Mouse (Mus musculus): ENCODE measurements around the gene Ston1. TPM values are rescaled to one million over a fixed set of nuclear protein-coding genes. Genes with fewer than 3 reads are reported as not detected.

Ston1 gene
- polyA plus RNA-seq, 1 experiment from 2014 or later, result 0.96 TPM

GRCm38 (mm10) chr17:88581511-88582021 is 15.9 kb upstream of the Ston1 start:
- Histone ChIP-seq H3K4me3 (ENCODE audit: low read depth, low read length) (no peak overlapping the region), H3K4me1 (ENCODE audit: control insufficient read depth, low read depth, low read length) (no peaks in the 10 kb centered on the region), H3K27ac (ENCODE audit: low read length) (no peak overlapping the region), H3K9me3 (replicated peaks; ENCODE audit: control insufficient read depth, low read length) (no peaks in the 10 kb centered on the region), H3K9ac (ENCODE audit: low read depth, low read length) (no peak overlapping the region), H3K27me3 (ENCODE audit: control insufficient read depth, insufficient read depth, low read depth, low read length) (no peaks in the 10 kb centered on the region), H3K36me3 (ENCODE audit: control insufficient read depth, insufficient read depth) (peaks cover 23% of the 10 kb centered on the region), H3K4me2 (ENCODE audit: low read depth, low read length) (no peak overlapping the region)
- WGBS (ENCODE audit: insufficient replicate concordance), result 40% methylated on average over 6 of the region's 6 CpGs
- peak; percentile 7; the same call in 1 of the 2 replicates for ATAC-seq (ENCODE audit: low read depth)

- no peaks in the 10 kb centered on the region for H3K4me1 ChIP-seq (ENCODE audit: control insufficient read depth, low read depth, low read length)
- H3K4me2 ChIP-seq (ENCODE audit: low read depth, low read length), result no peak overlapping the region
- no peak for ATAC-seq (ENCODE audit: low read depth)
- H3K36me3 ChIP-seq (ENCODE audit: control insufficient read depth, insufficient read depth), result peaks cover 18% of the 10 kb centered on the region
- WGBS (ENCODE audit: insufficient replicate concordance), result 86% methylated on average over 11 of the region's 11 CpGs
- no peaks in the 10 kb centered on the region for H3K9me3 ChIP-seq (replicated peaks; ENCODE audit: control insufficient read depth, low read length)
- H3K27ac ChIP-seq (ENCODE audit: low read length), result no peak overlapping the region
- H3K4me3 ChIP-seq (ENCODE audit: low read depth, low read length), result no peak overlapping the region
- no peaks in the 10 kb centered on the region for H3K27me3 ChIP-seq (ENCODE audit: control insufficient read depth, insufficient read depth, low read depth, low read length)
- H3K9ac ChIP-seq (ENCODE audit: low read depth, low read length), result no peak overlapping the region
Observed at GRCm38 (mm10) chr17:88582999-88583398, 14.5 kb upstream of the Ston1 start.

DNA sequence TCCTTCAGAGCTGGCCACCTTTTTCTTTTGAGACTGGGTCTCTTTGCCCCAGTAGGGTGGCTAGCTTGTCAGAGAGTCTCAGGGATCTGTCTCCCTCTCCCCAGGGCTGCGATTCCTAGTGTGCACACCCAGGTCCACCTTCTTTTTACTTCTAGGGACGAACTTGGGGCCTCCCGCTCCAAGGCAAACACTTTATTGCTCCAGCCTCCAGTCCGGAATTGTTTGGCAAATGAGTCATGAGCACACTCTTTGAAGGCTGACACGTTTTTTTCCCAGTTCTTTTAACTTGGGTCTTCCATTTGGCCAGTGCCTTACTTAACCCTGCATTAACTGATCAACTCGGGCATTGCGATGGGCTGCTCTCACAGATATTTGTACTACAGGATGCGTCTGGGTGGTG is 14.1 kb upstream of the Ston1 start:
- no peaks in the 10 kb centered on the region for H3K9me3 ChIP-seq (replicated peaks; ENCODE audit: control insufficient read depth, low read length)
- H3K4me1 ChIP-seq (ENCODE audit: control insufficient read depth, low read depth, low read length), result no peaks in the 10 kb centered on the region
- H3K36me3 ChIP-seq (ENCODE audit: control insufficient read depth, insufficient read depth), result peaks cover 18% of the 10 kb centered on the region
- H3K27me3 ChIP-seq (ENCODE audit: control insufficient read depth, insufficient read depth, low read depth, low read length), result no peaks in the 10 kb centered on the region
- no peak overlapping the region for H3K9ac ChIP-seq (ENCODE audit: low read depth, low read length)
- 69% methylated on average over 8 of the region's 8 CpGs for WGBS (ENCODE audit: insufficient replicate concordance)
- ATAC-seq (ENCODE audit: low read depth), result no peak
- H3K27ac ChIP-seq (ENCODE audit: low read length), result no peak overlapping the region
- H3K4me3 ChIP-seq (ENCODE audit: low read depth, low read length), result no peak overlapping the region
- no peak overlapping the region for H3K4me2 ChIP-seq (ENCODE audit: low read depth, low read length)

DNA sequence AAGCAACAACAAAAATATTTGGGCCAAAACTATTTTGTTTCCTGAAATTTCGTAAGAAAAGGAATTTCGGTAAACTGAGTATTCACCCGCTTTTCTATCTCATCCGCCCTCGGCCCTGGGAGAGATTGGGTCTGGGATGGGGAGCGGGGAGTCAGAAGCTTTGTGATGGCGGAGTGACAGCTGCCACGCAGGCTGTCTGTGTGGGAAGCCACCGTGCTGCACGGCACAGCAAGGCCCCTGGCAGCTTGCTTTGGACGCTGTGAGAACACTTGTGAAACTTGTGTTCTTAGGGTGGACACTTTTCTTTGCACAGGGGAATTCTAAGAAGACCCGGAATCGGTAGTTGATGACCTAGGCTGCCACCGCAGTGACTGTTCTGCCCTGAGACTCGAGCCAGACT is 10.1 kb upstream of the Ston1 start:
- Histone ChIP-seq H3K36me3 (ENCODE audit: control insufficient read depth, insufficient read depth) (peaks cover 16% of the 10 kb centered on the region), H3K27me3 (ENCODE audit: control insufficient read depth, insufficient read depth, low read depth, low read length) (no peaks in the 10 kb centered on the region), H3K27ac (ENCODE audit: low read length) (no peak overlapping the region), H3K4me2 (ENCODE audit: low read depth, low read length) (no peak overlapping the region), H3K4me1 (ENCODE audit: control insufficient read depth, low read depth, low read length) (no peaks in the 10 kb centered on the region), H3K4me3 (ENCODE audit: low read depth, low read length) (no peak overlapping the region), H3K9me3 (replicated peaks; ENCODE audit: control insufficient read depth, low read length) (no peaks in the 10 kb centered on the region), H3K9ac (ENCODE audit: low read depth, low read length) (no peak overlapping the region)
- WGBS (ENCODE audit: insufficient replicate concordance), result 77% methylated on average over 15 of the region's 15 CpGs
- no peak for ATAC-seq (ENCODE audit: low read depth)

DNA sequence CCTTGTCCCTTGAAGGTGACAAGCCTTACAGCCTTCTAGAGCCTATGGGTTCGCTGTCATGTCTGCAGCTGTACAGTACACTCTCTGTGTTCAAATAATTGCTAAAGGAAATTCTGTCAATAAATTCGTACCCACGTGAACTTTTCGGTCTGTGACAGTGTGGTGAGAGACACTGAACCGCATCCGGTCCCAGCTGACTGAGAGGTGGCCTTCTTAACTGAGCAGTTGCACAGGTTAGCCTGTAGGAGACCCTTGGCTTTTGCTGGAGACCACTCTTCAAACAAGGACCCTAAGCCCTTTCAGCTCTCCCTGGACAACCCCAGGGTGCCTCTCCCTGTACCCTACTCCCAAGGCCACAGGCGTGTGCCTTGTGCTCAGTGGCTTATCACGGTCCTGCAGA is 9.3 kb upstream of the Ston1 start:
- no peaks in the 10 kb centered on the region for H3K27me3 ChIP-seq (ENCODE audit: control insufficient read depth, insufficient read depth, low read depth, low read length)
- ATAC-seq (ENCODE audit: low read depth), result 0 out of 2 replicates have a peak, but pooled peaks have one; percentile 21
- H3K9me3 ChIP-seq (replicated peaks; ENCODE audit: control insufficient read depth, low read length), result no peaks in the 10 kb centered on the region
- H3K4me2 ChIP-seq (ENCODE audit: low read depth, low read length), result no peak overlapping the region
- H3K9ac ChIP-seq (ENCODE audit: low read depth, low read length), result no peak overlapping the region
- H3K4me3 ChIP-seq (ENCODE audit: low read depth, low read length), result no peak overlapping the region
- WGBS (ENCODE audit: insufficient replicate concordance), result 76% methylated on average over 8 of the region's 8 CpGs
- H3K4me1 ChIP-seq (ENCODE audit: control insufficient read depth, low read depth, low read length), result no peaks in the 10 kb centered on the region
- H3K27ac ChIP-seq (ENCODE audit: low read length), result no peak overlapping the region
- H3K36me3 ChIP-seq (ENCODE audit: control insufficient read depth, insufficient read depth), result peaks cover 16% of the 10 kb centered on the region

- Histone ChIP-seq H3K36me3 (ENCODE audit: control insufficient read depth, insufficient read depth) (peaks cover 5% of the 10 kb centered on the region), H3K9ac (ENCODE audit: low read depth, low read length) (no peak overlapping the region), H3K4me1 (ENCODE audit: control insufficient read depth, low read depth, low read length) (no peaks in the 10 kb centered on the region), H3K27ac (ENCODE audit: low read length) (no peak overlapping the region), H3K4me2 (ENCODE audit: low read depth, low read length) (no peak overlapping the region), H3K9me3 (replicated peaks; ENCODE audit: control insufficient read depth, low read length) (no peaks in the 10 kb centered on the region), H3K4me3 (ENCODE audit: low read depth, low read length) (no peak overlapping the region), H3K27me3 (ENCODE audit: control insufficient read depth, insufficient read depth, low read depth, low read length) (no peaks in the 10 kb centered on the region)
- 66% methylated on average over 6 of the region's 6 CpGs for WGBS (ENCODE audit: insufficient replicate concordance)
- no peak for ATAC-seq (ENCODE audit: low read depth)
Observed at GRCm38 (mm10) chr17:88590251-88590650, 7.2 kb upstream of the Ston1 start.

DNA sequence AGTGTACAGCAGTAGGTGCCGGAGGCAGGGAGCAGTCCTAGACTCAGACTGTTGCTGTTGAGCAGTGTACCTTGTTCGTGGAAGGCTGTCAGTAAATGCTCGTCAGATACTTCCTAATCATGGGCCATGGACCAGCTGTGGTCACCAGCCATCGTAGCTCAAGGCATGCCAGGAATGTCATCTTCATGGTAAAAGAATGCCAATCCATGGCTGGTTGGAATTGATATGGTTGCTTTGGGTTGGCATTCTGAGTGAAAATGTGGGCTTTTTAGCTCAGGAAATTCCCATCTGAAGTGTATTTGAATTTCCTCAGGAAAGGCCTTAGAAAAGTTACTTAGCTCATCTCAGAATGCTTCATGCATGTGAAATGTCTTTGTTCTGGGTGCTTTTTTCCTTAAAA is 2.4 kb upstream of the Ston1 start:
- no peaks in the 10 kb centered on the region; the same call in 1 of the 2 replicates for H3K4me1 ChIP-seq (ENCODE audit: control insufficient read depth, low read depth, low read length)
- H3K9ac ChIP-seq (ENCODE audit: low read depth, low read length), result no peak overlapping the region
- H3K4me3 ChIP-seq (ENCODE audit: low read depth, low read length), result no peak overlapping the region
- no peak overlapping the region for H3K27ac ChIP-seq (ENCODE audit: low read length)
- H3K9me3 ChIP-seq (replicated peaks; ENCODE audit: control insufficient read depth, low read length), result no peaks in the 10 kb centered on the region
- ATAC-seq (ENCODE audit: low read depth), result no peak
- 51% methylated on average over 4 of the region's 4 CpGs for WGBS (ENCODE audit: insufficient replicate concordance)
- H3K36me3 ChIP-seq (ENCODE audit: control insufficient read depth, insufficient read depth), result no peaks in the 10 kb centered on the region; the same call in 1 of the 2 replicates
- H3K27me3 ChIP-seq (ENCODE audit: control insufficient read depth, insufficient read depth, low read depth, low read length), result no peaks in the 10 kb centered on the region
- H3K4me2 ChIP-seq (ENCODE audit: low read depth, low read length), result no peak overlapping the region

- Histone ChIP-seq H3K4me1 (ENCODE audit: control insufficient read depth, low read depth, low read length) (no peaks in the 10 kb centered on the region; the same call in none of the 2 replicates), H3K9ac (ENCODE audit: low read depth, low read length) (no peak overlapping the region), H3K4me2 (ENCODE audit: low read depth, low read length) (no peak overlapping the region), H3K36me3 (ENCODE audit: control insufficient read depth, insufficient read depth) (no peaks in the 10 kb centered on the region), H3K9me3 (replicated peaks; ENCODE audit: control insufficient read depth, low read length) (no peaks in the 10 kb centered on the region), H3K27me3 (ENCODE audit: control insufficient read depth, insufficient read depth, low read depth, low read length) (no peaks in the 10 kb centered on the region), H3K27ac (ENCODE audit: low read length) (no peak overlapping the region), H3K4me3 (ENCODE audit: low read depth, low read length) (no peak overlapping the region)
- WGBS (ENCODE audit: insufficient replicate concordance), result 53% methylated on average over 4 of the region's 4 CpGs
- ATAC-seq (ENCODE audit: low read depth), result no peak
Observed at GRCm38 (mm10) chr17:88596068-88596467, 1.4 kb upstream of the Ston1 start.

DNA sequence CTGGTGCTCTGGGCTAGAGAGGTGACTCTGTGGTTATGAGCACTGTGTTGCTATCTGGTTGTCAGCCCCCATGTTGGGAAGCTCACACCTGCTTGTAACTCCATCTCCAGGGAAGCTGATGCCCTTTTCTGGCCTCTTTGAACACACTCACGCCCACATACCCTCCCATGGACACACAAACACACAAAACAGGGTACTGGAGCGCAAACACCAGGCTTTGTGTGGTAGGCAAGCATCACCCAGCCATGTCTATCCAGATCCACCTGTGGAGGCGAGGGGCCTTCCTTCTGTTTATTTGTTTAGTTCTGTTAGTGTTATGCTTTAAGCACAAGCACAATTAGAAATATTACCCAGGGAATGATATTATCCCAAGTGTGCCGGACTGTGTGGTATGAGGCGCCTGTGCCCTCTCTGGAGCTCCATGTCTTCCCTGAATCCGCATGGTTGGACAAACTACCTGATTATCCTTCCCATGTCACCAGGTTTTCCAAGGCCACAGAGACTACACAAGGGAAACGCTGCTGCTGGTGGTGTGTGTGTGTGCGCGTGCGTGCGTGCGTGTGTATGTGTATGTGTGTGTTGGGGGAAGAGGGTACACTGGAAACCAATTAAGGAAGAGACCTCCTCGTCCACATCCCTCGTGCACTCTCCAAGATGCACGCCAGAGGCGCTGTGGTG is 801 bp upstream of the Ston1 start:
- Histone ChIP-seq H3K9ac (ENCODE audit: low read depth, low read length) (no peak overlapping the region), H3K4me3 (ENCODE audit: low read depth, low read length) (peak overlapping the region; percentile 43), H3K4me2 (ENCODE audit: low read depth, low read length) (peak overlapping the region; percentile 66), H3K27me3 (ENCODE audit: control insufficient read depth, insufficient read depth, low read depth, low read length) (no peaks in the 10 kb centered on the region), H3K27ac (ENCODE audit: low read length) (no peak overlapping the region; the same call in 1 of the 2 replicates), H3K36me3 (ENCODE audit: control insufficient read depth, insufficient read depth) (no peaks in the 10 kb centered on the region), H3K4me1 (ENCODE audit: control insufficient read depth, low read depth, low read length) (no peaks in the 10 kb centered on the region; the same call in none of the 2 replicates), H3K9me3 (replicated peaks; ENCODE audit: control insufficient read depth, low read length) (no peaks in the 10 kb centered on the region)
- ATAC-seq (ENCODE audit: low read depth), result no peak
- 25% methylated on average over 16 of the region's 16 CpGs for WGBS (ENCODE audit: insufficient replicate concordance)

Data from liver, embryonic 16.5 days (tissue).